In the genomic region with DNA sequence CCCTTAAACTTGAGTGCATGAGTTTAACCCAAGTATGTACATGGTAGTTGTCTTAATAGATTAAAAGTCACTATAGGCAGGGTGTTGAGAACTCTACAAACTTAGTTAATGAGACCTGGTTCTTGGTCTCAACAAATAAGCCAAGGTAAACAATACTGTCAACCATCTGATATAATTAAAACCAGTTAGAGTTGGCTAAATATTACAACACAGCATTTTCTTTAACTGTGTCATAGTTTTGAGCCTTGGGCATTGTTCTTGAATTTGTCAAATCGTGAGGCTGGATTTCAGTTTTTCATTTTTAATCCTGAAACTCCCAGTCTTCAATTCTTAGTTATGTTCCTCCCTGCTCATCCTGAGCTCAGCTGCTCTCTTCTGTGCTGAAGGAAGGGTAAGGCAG, we compare ENCODE assay signal across 25 mouse cellular contexts. TPM values are rescaled to one million over a fixed set of nuclear protein-coding genes. Genes with fewer than 3 reads are reported as not detected.
A peak's percentile ranks its signal among the peaks of the same experiment; 100 is the strongest.
DNase-seq lines count a peak whose midpoint lies in the region; ATAC-seq and TF ChIP-seq lines count a peak whose summit lies in the region.
"Had no signal": no experiment of that assay in that cellular context is flagged by ENCODE, and none has a peak within 500 bp of the region (broad histone marks: within the 10 kb centered on the region; RNA-seq: fewer than 3 reads in every experiment).

No protein-coding gene starts in this region.

- H3K36me3 ChIP-seq in heart, embryonic 13.5 days = peaks cover 7% of the 10 kb centered on the region
- H3K36me3 ChIP-seq: embryonic facial prominence, embryonic 12.5 days; forebrain, embryonic 12.5 days; forebrain, embryonic 15.5 days; hindbrain, embryonic 10.5 days; hindbrain, embryonic 13.5 days had no signal

- H3K4me2 ChIP-seq in heart, embryonic 13.5 days = no peak overlapping the region
- H3K4me2 ChIP-seq: embryonic facial prominence, embryonic 12.5 days; forebrain, embryonic 12.5 days; forebrain, embryonic 15.5 days; heart, embryonic 11.5 days; hindbrain, embryonic 13.5 days had no signal

- H3K4me3 ChIP-seq in heart, embryonic 13.5 days = no peak overlapping the region
- no peak overlapping the region for H3K4me3 ChIP-seq in embryonic fibroblast, embryonic 13.5 days (ENCODE audit: insufficient read depth, low read length)
- H3K4me3 ChIP-seq: embryonic facial prominence, embryonic 12.5 days; forebrain, embryonic 12.5 days; forebrain, embryonic 15.5 days; gastrocnemius, adult 2 months; hindbrain, embryonic 10.5 days; hindbrain, embryonic 13.5 days had no signal

- H3K27ac ChIP-seq in heart, embryonic 13.5 days (replicated peaks) = peak overlapping the region; percentile 64; the same call in 1 of the 2 replicates
- peak overlapping the region; percentile 60 for H3K27ac ChIP-seq in embryonic fibroblast, embryonic 13.5 days (ENCODE audit: insufficient read depth, low read length)
- H3K27ac ChIP-seq: embryonic facial prominence, embryonic 12.5 days; forebrain, embryonic 12.5 days; forebrain, embryonic 15.5 days; hindbrain, embryonic 10.5 days; hindbrain, embryonic 13.5 days had no signal

- no peak for TF ChIP-seq POLR2A in embryonic fibroblast, embryonic 13.5 days (IDR thresholded peaks at IDR 0.05; ENCODE audit: low read depth, low read length)

- no peak for ATAC-seq in heart, embryonic 13.5 days (ENCODE audit: extremely low read depth, insufficient number of reproducible peaks, low FRiP score, low TSS enrichment)
- no peak for ATAC-seq in frontal cortex, adult (ENCODE audit: low TSS enrichment)
- ATAC-seq: forebrain, embryonic 15.5 days; inflammation-experienced regulatory T-cells, adult 6 months; Patski had no signal

- WGBS in heart, embryonic 13.5 days = 78% methylated on average over 1 of the region's 1 CpGs

- no peaks in the 10 kb centered on the region for H3K9me3 ChIP-seq in heart, embryonic 13.5 days
- H3K9me3 ChIP-seq: embryonic facial prominence, embryonic 12.5 days; forebrain, embryonic 12.5 days; forebrain, embryonic 15.5 days; hindbrain, embryonic 10.5 days; hindbrain, embryonic 13.5 days had no signal

- H3K9ac ChIP-seq in heart, embryonic 13.5 days = peak overlapping the region; percentile 40; the same call in 1 of the 2 replicates
- H3K9ac ChIP-seq: embryonic facial prominence, embryonic 12.5 days; forebrain, embryonic 12.5 days; forebrain, embryonic 15.5 days; hindbrain, embryonic 13.5 days had no signal

- DNase-seq in heart, postnatal 4 days = no peak
- DNase-seq in 3T3-L1 (ENCODE audit: low read depth, low spot score) = peak; percentile 61
- DNase-seq in NIH3T3 (ENCODE audit: low read depth) = peak; percentile 47
- DNase-seq in adrenal gland, adult (ENCODE audit: inconsistent age in 2 of 2, low spot score in 1 of 2) = no peak
- no peak for DNase-seq in frontal cortex, postnatal 14 days (ENCODE audit: low spot score in 2 of 2)
- DNase-seq: adrenal gland, postnatal 36 days; cerebellum, adult 18-20 months; cerebellum, adult 9-10 months; cerebellum, postnatal 14 days; gastrocnemius, adult 2 months; gastrocnemius, postnatal 14 days; heart, adult 18-20 months; kidney, adult 18-20 months; kidney, adult 9 months had no signal

- TF ChIP-seq CTCF in embryonic fibroblast, embryonic 13.5 days (IDR thresholded peaks at IDR 0.05; ENCODE audit: borderline replicate concordance, insufficient read depth, low read length) = no peak

- H3K27me3 ChIP-seq in heart, embryonic 13.5 days (replicated peaks) = no peaks in the 10 kb centered on the region
- H3K27me3 ChIP-seq: embryonic facial prominence, embryonic 12.5 days; forebrain, embryonic 12.5 days; forebrain, embryonic 15.5 days; hindbrain, embryonic 13.5 days; Patski had no signal

- peaks cover 90% of the 10 kb centered on the region for H3K4me1 ChIP-seq in heart, embryonic 13.5 days
- peaks cover 10% of the 10 kb centered on the region for H3K4me1 ChIP-seq in embryonic fibroblast, embryonic 13.5 days (ENCODE audit: control insufficient read depth, insufficient read depth, low read length)

RNA-seq across cellular contexts. Expression of a gene that starts 6.2 kb away (rescaled TPM):
- 37.9 and 41.4 TPM in 2 replicates for polyA plus RNA-seq in heart, embryonic 13.5 days (2015; fragmentation: Nextera tagmentation; extraction: Ambion mirVana)
- total RNA-seq in heart, postnatal 4 days (2021) = 10 to 100 TPM; 25.4 to 29.1 TPM
- polyA plus RNA-seq in embryonic fibroblast, embryonic 13.5 days (2011; ENCODE audit: insufficient read length, low read depth, missing spikeins) = 24.3 and 25.7 TPM in 2 replicates

Comparison
In these comparisons a context has a peak if more than half of its experiments do, and no peak if none do; other contexts are left out.
1. DNase-seq: peak in 3T3-L1 (single experiment) and NIH3T3 (single experiment); none in heart, postnatal 4 days (single experiment), adrenal gland, adult (0 of 2) and frontal cortex, postnatal 14 days (0 of 2).